Mouse (Mus musculus): Measurements from ENCODE around the gene Dcaf7.

DNA sequence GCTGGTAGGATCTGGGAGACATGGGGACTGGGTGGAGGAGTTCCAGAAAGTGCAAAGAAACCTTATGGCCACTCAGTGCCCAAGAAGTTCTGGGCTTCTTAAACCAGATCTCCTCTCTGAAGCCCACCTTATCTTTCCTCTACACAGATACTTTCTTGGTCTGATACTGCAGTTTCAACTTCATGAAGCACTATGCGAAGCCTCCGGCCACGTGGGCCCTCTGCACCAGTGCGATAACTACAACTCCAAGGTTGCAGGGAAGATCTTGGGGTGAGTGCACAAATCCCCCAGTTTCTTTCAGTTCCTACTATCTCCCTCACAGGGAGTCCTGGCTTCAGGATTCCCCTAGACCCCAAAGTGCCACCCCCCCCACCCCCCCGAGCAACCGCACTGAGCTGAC, 36.6 kb upstream of the Dcaf7 start:
- TF ChIP-seq CTCF (conservative IDR thresholded peaks at IDR 0.05 in 1 of 2, IDR thresholded peaks at IDR 0.05 in 1 of 2; ENCODE audit: low read depth in 2 of 2, low read length in 2 of 2) (no peak), POLR2AphosphoS2 (IDR thresholded peaks at IDR 0.05; ENCODE audit: low read depth, low read length) (no peak), E2F4 (IDR thresholded peaks at IDR 0.05; ENCODE audit: insufficient replicate concordance, low read depth, low read length) (no peak), CHD2 (IDR thresholded peaks at IDR 0.05; ENCODE audit: low read length) (no peak), MXI1 (IDR thresholded peaks at IDR 0.05; ENCODE audit: low read depth, low read length) (no peak), POLR2A (IDR thresholded peaks at IDR 0.05; ENCODE audit: low read depth, low read length) (no peak), RCOR1 (conservative IDR thresholded peaks at IDR 0.05; ENCODE audit: low read depth, low read length) (no peak), EP300 (IDR thresholded peaks at IDR 0.05; ENCODE audit: low read length) (no peak), GABPA (IDR thresholded peaks at IDR 0.05; ENCODE audit: insufficient replicate concordance, low read depth, low read length) (no peak), MAZ (IDR thresholded peaks at IDR 0.05; ENCODE audit: low read depth, low read length) (no peak), ZNF384 (IDR thresholded peaks at IDR 0.05; ENCODE audit: low read depth, low read length) (no peak), TBP (conservative IDR thresholded peaks at IDR 0.05; ENCODE audit: low read depth, low read length) (no peak), JUND (conservative IDR thresholded peaks at IDR 0.05; ENCODE audit: low read depth, low read length) (no peak), MAX (IDR thresholded peaks at IDR 0.05; ENCODE audit: low read length) (no peak)

All from CH12.LX (cell line).